ENCODE assay signal across 22 mouse cellular contexts in genomic region chr5:139291811-139292560, GRCm38 (mm10). TPM values are rescaled to one million over a fixed set of nuclear protein-coding genes. Genes with fewer than 3 reads are reported as not detected.
DNase-seq lines count a peak whose midpoint lies in the region; ATAC-seq and TF ChIP-seq lines count a peak whose summit lies in the region.
"Had no signal": no experiment of that assay in that cellular context is flagged by ENCODE, and none has a peak within 500 bp of the region (broad histone marks: within the 10 kb centered on the region; RNA-seq: fewer than 3 reads in every experiment).

No protein-coding gene starts in this region.

- no peak overlapping the region for H3K4me3 ChIP-seq in kidney, embryonic 15.5 days (replicated peaks)
- no peak overlapping the region for H3K4me3 ChIP-seq in ES-E14 (ENCODE audit: insufficient read depth in 1 of 2, low read depth in 1 of 2, low read length in 2 of 2, poor library complexity in 1 of 2, severe bottlenecking in 1 of 2)
- H3K4me3 ChIP-seq: hindbrain, embryonic 12.5 days; midbrain, embryonic 15.5 days; myocyte; neural tube, embryonic 15.5 days had no signal

- ATAC-seq in kidney, embryonic 15.5 days (replicated peaks; ENCODE audit: low FRiP score), result no peak
- no peak for ATAC-seq in inflammation-experienced regulatory T-cells, adult 6 months
- ATAC-seq: forebrain, embryonic 16.5 days; midbrain, embryonic 15.5 days had no signal

- no peaks in the 10 kb centered on the region for H3K36me3 ChIP-seq in kidney, embryonic 15.5 days
- H3K36me3 ChIP-seq in ES-E14 (ENCODE audit: control insufficient read depth, insufficient read depth, low read length, poor library complexity, severe bottlenecking), result peaks cover 9% of the 10 kb centered on the region; the same call in 1 of the 2 replicates
- H3K36me3 ChIP-seq: hindbrain, embryonic 12.5 days had no signal

- 69% methylated on average over 6 of the region's 6 CpGs for WGBS in kidney, embryonic 15.5 days

- DNase-seq in kidney, adult 11 months, result peak; percentile 50
- peak; percentile 40 for DNase-seq in 416B (ENCODE audit: low read depth)
- peak; percentile 29 for DNase-seq in ES-E14 (ENCODE audit: low read depth, low spot score)
- peak; percentile 51 to 73 for DNase-seq in kidney, adult 8-10 months
- DNase-seq in frontal cortex, postnatal 36 days (ENCODE audit: low spot score in 2 of 2), result no peak
- no peak for DNase-seq in cerebellum, postnatal 14 days
- DNase-seq: adrenal gland, adult 8-10 months; B cell, adult 2 months; cerebellum, adult 9-11 months; gastrocnemius, postnatal 36 days; lung, postnatal 14 days; right cerebral cortex, postnatal 4 days; thymus, postnatal 25 days had no signal

- H3K9ac ChIP-seq in kidney, embryonic 15.5 days, result no peak overlapping the region
- no peak overlapping the region for H3K9ac ChIP-seq in ES-E14 (ENCODE audit: insufficient read depth, low read depth, low read length, poor library complexity, severe bottlenecking)
- H3K9ac ChIP-seq: hindbrain, embryonic 12.5 days; liver, embryonic 14.5 days; midbrain, embryonic 15.5 days; neural tube, embryonic 15.5 days had no signal

- H3K4me2 ChIP-seq in kidney, embryonic 15.5 days, result no peak overlapping the region
- H3K4me2 ChIP-seq: hindbrain, embryonic 12.5 days; midbrain, embryonic 15.5 days; neural tube, embryonic 15.5 days had no signal

- no peaks in the 10 kb centered on the region for H3K4me1 ChIP-seq in kidney, embryonic 15.5 days
- H3K4me1 ChIP-seq in ES-E14 (ENCODE audit: control insufficient read depth in 2 of 2, insufficient read depth in 2 of 2, low read length in 2 of 2, poor library complexity in 1 of 2), result peaks cover 0 to 10% of the 10 kb centered on the region in 2 experiments; a peak in 2 of 4 replicates
- H3K4me1 ChIP-seq: hindbrain, embryonic 12.5 days; midbrain, embryonic 15.5 days; neural tube, embryonic 15.5 days had no signal

- H3K27me3 ChIP-seq in kidney, embryonic 15.5 days, result no peaks in the 10 kb centered on the region
- H3K27me3 ChIP-seq: hindbrain, embryonic 12.5 days; midbrain, embryonic 15.5 days; neural tube, embryonic 15.5 days had no signal

- no peak overlapping the region for H3K27ac ChIP-seq in kidney, embryonic 15.5 days
- no peak overlapping the region for H3K27ac ChIP-seq in ES-E14 (ENCODE audit: insufficient read depth, low read depth, low read length, poor library complexity, severe bottlenecking)
- H3K27ac ChIP-seq: hindbrain, embryonic 12.5 days; liver, embryonic 14.5 days; midbrain, embryonic 15.5 days; neural tube, embryonic 15.5 days; stomach, postnatal 0 days had no signal

- no peaks in the 10 kb centered on the region for H3K9me3 ChIP-seq in kidney, embryonic 15.5 days (replicated peaks)
- no peaks in the 10 kb centered on the region for H3K9me3 ChIP-seq in ES-E14 (ENCODE audit: control insufficient read depth, insufficient read depth, low read depth, low read length)
- H3K9me3 ChIP-seq: hindbrain, embryonic 12.5 days; midbrain, embryonic 15.5 days had no signal

- in situ Hi-C loops in ES-E14 (cut with MboI; ENCODE audit: low sequenced_read_pairs in 2 of 2, unreplicated experiment in 2 of 2), result no loop called here

TF ChIP-seq in ES-E14, 5 proteins besides CTCF, POLR2A, EP300 and RAD21:
- TF ChIP-seq HCFC1 (IDR thresholded peaks at IDR 0.05; ENCODE audit: borderline replicate concordance, insufficient read depth, low read length) (no peak), ZC3H11A (IDR thresholded peaks at IDR 0.05; ENCODE audit: borderline replicate concordance, low read depth, low read length) (no peak), CHD2 (IDR thresholded peaks at IDR 0.05; ENCODE audit: low read depth, low read length) (no peak), ZNF384 (IDR thresholded peaks at IDR 0.05; ENCODE audit: low read depth, low read length) (no peak), MAFK (IDR thresholded peaks at IDR 0.05; ENCODE audit: insufficient read depth, low read depth, low read length) (no peak)

RNA-seq across cellular contexts. Expression of gene Adap1, which starts 33.4 kb away (rescaled TPM):
- 2.1 and 2.2 TPM in 2 replicates for polyA plus RNA-seq in kidney, embryonic 15.5 days (2015; fragmentation: Nextera tagmentation; extraction: Ambion mirVana)
- 65.0 and 72.4 TPM in 2 replicates for total RNA-seq in ES-E14 (2012; rRNA removed)
- polyA plus RNA-seq in inflammation-experienced regulatory T-cells, adult 6 months (2017; shearing (Covaris generic)), result 10 to 100 TPM in 1 of 3 experiments, 1 to 10 TPM in 2; 3.0 to 13.5 (median 3.7) TPM

RNA-seq across cellular contexts. Expression of gene Get4, which starts 39.9 kb away (rescaled TPM):
- 142 and 157 TPM in 2 replicates for polyA plus RNA-seq in kidney, embryonic 15.5 days (2015; fragmentation: Nextera tagmentation; extraction: Ambion mirVana)
- total RNA-seq in ES-E14 (2012; rRNA removed), result 140 and 149 TPM in 2 replicates
- 10 to 100 TPM; 12.0 to 25.4 (median 16.7) TPM for polyA plus RNA-seq in inflammation-experienced regulatory T-cells, adult 6 months (2017; shearing (Covaris generic))

RNA-seq across cellular contexts. Expression of gene Cox19, which starts 59.2 kb away (rescaled TPM):
- 96.2 and 102 TPM in 2 replicates for polyA plus RNA-seq in kidney, embryonic 15.5 days (2015; fragmentation: Nextera tagmentation; extraction: Ambion mirVana)
- total RNA-seq in ES-E14 (2012; rRNA removed), result 19.1 and 26.6 TPM in 2 replicates
- 10 to 100 TPM; 52.5 to 66.7 (median 65.2) TPM for polyA plus RNA-seq in inflammation-experienced regulatory T-cells, adult 6 months (2017; shearing (Covaris generic))

Comparison
In these comparisons a context has a peak if more than half of its experiments do, and no peak if none do; other contexts are left out.
1. DNase-seq: peak in kidney, adult 11 months (single experiment), 416B (single experiment), ES-E14 (single experiment) and kidney, adult 8-10 months (2 of 2); none in frontal cortex, postnatal 36 days (0 of 2) and cerebellum, postnatal 14 days (0 of 2).